Mouse (Mus musculus): ENCODE data around the gene Denr.

The Denr gene

GRCm38 (mm10) chr5:123906976-123907630, at the start of gene Denr:
TSS of gene Denr (plus strand) at chr5:123907175.
- DNase-seq (ENCODE audit: low spot score) = peak; percentile 94

- DNase-seq (ENCODE audit: low spot score) = no peak
Measured at GRCm38 (mm10) chr5:123858798-123859197, 48.2 kb upstream of the Denr start.

- DNase-seq (ENCODE audit: low spot score) = peak; percentile 16
Measured at GRCm38 (mm10) chr5:123862374-123863350, 44.3 kb upstream of the Denr start.

GRCm38 (mm10) chr5:123863934-123864333, 43.0 kb upstream of the Denr start:
- DNase-seq (ENCODE audit: low spot score) = no peak

- no peak for DNase-seq (ENCODE audit: low spot score)
Measured at GRCm38 (mm10) chr5:123865365-123865764, 41.6 kb upstream of the Denr start, which contains the start of gene Hcar2. TSS of gene Hcar2 (minus strand) at chr5:123865499.

- DNase-seq (ENCODE audit: low spot score) = no peak
Measured at GRCm38 (mm10) chr5:123866457-123866856, 40.5 kb upstream of the Denr start.

GRCm38 (mm10) chr5:123869615-123870014, 37.4 kb upstream of the Denr start:
- no peak for DNase-seq (ENCODE audit: low spot score)

- DNase-seq (ENCODE audit: low spot score) = no peak
Measured at GRCm38 (mm10) chr5:123874177-123874576, 32.8 kb upstream of the Denr start.

GRCm38 (mm10) chr5:123878056-123878455, 28.9 kb upstream of the Denr start:
- DNase-seq (ENCODE audit: low spot score) = no peak

- no peak for DNase-seq (ENCODE audit: low spot score)
Measured at GRCm38 (mm10) chr5:123879928-123880327, 27.0 kb upstream of the Denr start, which contains the start of gene Hcar1. TSS of gene Hcar1 (minus strand) at chr5:123880020.

GRCm38 (mm10) chr5:123880778-123881177, 26.2 kb upstream of the Denr start:
- no peak for DNase-seq (ENCODE audit: low spot score)

- no peak for DNase-seq (ENCODE audit: low spot score)
Measured at GRCm38 (mm10) chr5:123883891-123884290, 23.1 kb upstream of the Denr start.

GRCm38 (mm10) chr5:123884332-123884731, 22.6 kb upstream of the Denr start:
- no peak for DNase-seq (ENCODE audit: low spot score)

GRCm38 (mm10) chr5:123886365-123886764, 20.6 kb upstream of the Denr start:
- DNase-seq (ENCODE audit: low spot score) = no peak

GRCm38 (mm10) chr5:123890312-123890711, 16.7 kb upstream of the Denr start:
- DNase-seq (ENCODE audit: low spot score) = no peak

- DNase-seq (ENCODE audit: low spot score) = no peak
Measured at GRCm38 (mm10) chr5:123890987-123891386, 16.0 kb upstream of the Denr start.

GRCm38 (mm10) chr5:123891669-123892068, 15.3 kb upstream of the Denr start:
- peak; percentile 37 for DNase-seq (ENCODE audit: low spot score)

- DNase-seq (ENCODE audit: low spot score) = no peak
Measured at GRCm38 (mm10) chr5:123893520-123893919, 13.5 kb upstream of the Denr start.

GRCm38 (mm10) chr5:123896395-123896794, 10.6 kb upstream of the Denr start:
- DNase-seq (ENCODE audit: low spot score) = no peak

GRCm38 (mm10) chr5:123897352-123897751, 9.6 kb upstream of the Denr start:
- DNase-seq (ENCODE audit: low spot score) = no peak

GRCm38 (mm10) chr5:123904059-123904672, 2.8 kb upstream of the Denr start:
- DNase-seq (ENCODE audit: low spot score) = no peak

GRCm38 (mm10) chr5:123906146-123906975, 614 bp upstream of the Denr start:
- no peak for DNase-seq (ENCODE audit: low spot score)
